Mouse (Mus musculus) stomach, embryonic 16.5 days (tissue): ENCODE data around the gene Pik3c2b. TPM values are rescaled to one million over a fixed set of nuclear protein-coding genes. Genes with fewer than 3 reads are reported as not detected.

Experiments used
- ATAC-seq: fragments of 200-750 bp; cut with Nextera tagmentation; 2 replicates; pipeline ENCODE4 v1.8.0; 2017; ENCODE audit warnings: moderate number of reproducible peaks, moderate TSS enrichment; ENCODE audit not compliant: insufficient read depth, low FRiP score
- H3K27ac ChIP-seq: fragments of 300-500 bp; sonication (generic); 2 replicates; pipeline ENCODE4 v1.5.1; 2014; ENCODE audit warnings: low read length
- H3K27me3 ChIP-seq: fragments of 300-500 bp; sonication (generic); 2 replicates; pipeline ENCODE4 v1.6.1; 2014; ENCODE audit warnings: low read length, control low read depth, mixed read lengths; ENCODE audit not compliant: control insufficient read depth, insufficient read depth
- H3K36me3 ChIP-seq: fragments of 300-500 bp; sonication (generic); 2 replicates; pipeline ENCODE4 v1.6.1; 2014; ENCODE audit warnings: low read length; ENCODE audit not compliant: control insufficient read depth, insufficient read depth
- H3K4me1 ChIP-seq: fragments of 300-500 bp; sonication (generic); 2 replicates; pipeline ENCODE4 v1.6.1; 2014; ENCODE audit warnings: low read length, control low read depth, mixed read lengths; ENCODE audit not compliant: control insufficient read depth, insufficient read depth
- H3K4me2 ChIP-seq: fragments of 300-500 bp; sonication (generic); 2 replicates; pipeline ENCODE4 v1.6.1; 2014; ENCODE audit warnings: low read depth, low read length, mixed read lengths
- H3K4me3 ChIP-seq: fragments of 300-500 bp; sonication (generic); replicated peaks from 2 replicates; pipeline ENCODE4 v1.5.1; 2014; ENCODE audit warnings: mild to moderate bottlenecking, low read length
- H3K9ac ChIP-seq: fragments of 300-500 bp; sonication (generic); 2 replicates; pipeline ENCODE4 v1.6.1; 2014; ENCODE audit warnings: low read length
- H3K9me3 ChIP-seq: fragments of 300-500 bp; sonication (generic); replicated peaks from 2 replicates; pipeline ENCODE4 v1.6.1; 2016; ENCODE audit warnings: low read length, control low read depth; ENCODE audit not compliant: control insufficient read depth
- WGBS: fragments of 180-500 bp; shearing (Covaris S2); extraction: QIAGEN DNeasy Blood & Tissue Kit; methylation state at CpG from one replicate; pipeline ENCODE4 v1.1.7; 2014; 5-methylcytosine and 5-hydroxymethylcytosine counted together
- polyA plus RNA-seq: library from polyadenylated mRNA; unstranded; fragments of >200 nt; fragmentation: Nextera tagmentation; extraction: Ambion mirVana; gene quantifications from 2 replicates; pipeline ENCODE4 v1.2.1, GENCODE M21; 2015

Pik3c2b gene
- polyA plus RNA-seq, 1 experiment from 2014 or later, result 9.3 TPM

DNA sequence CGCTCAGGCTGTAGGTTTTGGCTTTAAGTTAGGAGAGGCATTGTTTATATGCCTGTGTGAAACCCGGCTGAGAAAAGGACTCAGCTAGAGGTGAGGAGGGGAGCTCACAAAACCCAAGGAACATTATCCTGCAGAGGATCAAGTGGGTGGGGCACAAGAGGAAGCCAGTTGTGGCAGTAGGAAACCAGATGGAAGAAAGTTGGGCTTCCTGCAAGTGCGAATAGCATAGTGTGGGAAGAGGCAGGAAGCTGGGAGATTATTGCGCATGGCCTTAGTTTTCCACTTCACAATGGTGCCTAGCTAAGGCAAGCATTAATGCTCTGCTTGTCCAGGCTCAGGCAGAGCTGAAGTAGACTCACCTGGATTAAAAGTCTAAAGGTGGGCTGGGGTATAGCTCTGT, 15.2 kb downstream of the Pik3c2b start:
- 59% methylated on average over 4 of the region's 4 CpGs for WGBS

DNA sequence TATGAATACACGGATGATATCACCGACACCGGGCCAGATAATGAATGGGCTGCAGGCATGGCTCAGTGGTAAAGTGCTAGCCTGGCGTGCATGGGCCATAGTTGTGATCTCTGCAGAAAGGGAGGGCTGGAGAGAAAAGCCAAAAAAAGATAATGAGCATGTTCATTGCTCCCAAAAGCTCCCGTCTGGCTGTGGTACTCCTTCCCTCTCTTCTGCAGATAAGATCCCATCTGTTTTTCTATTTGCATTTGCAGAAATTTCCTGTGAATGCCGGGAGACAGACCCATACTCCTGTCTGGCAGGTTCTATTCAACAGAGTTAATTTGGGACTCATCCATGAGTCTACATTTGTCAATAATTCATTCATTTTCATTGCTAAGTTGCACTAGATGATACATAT, 17.7 kb downstream of the Pik3c2b start:
- no peaks in the 10 kb centered on the region for H3K36me3 ChIP-seq
- no peak overlapping the region for H3K4me2 ChIP-seq
- no peak overlapping the region for H3K4me3 ChIP-seq
- 86% methylated on average over 6 of the region's 6 CpGs for WGBS
- no peaks in the 10 kb centered on the region for H3K27me3 ChIP-seq
- no peak overlapping the region for H3K27ac ChIP-seq
- no peaks in the 10 kb centered on the region for H3K9me3 ChIP-seq
- H3K9ac ChIP-seq, result no peak overlapping the region
- H3K4me1 ChIP-seq, result peaks cover 11% of the 10 kb centered on the region
- ATAC-seq, result no peak

More for the DNA sequence above, 15.2 kb downstream of the Pik3c2b start:
- no peak for ATAC-seq
- Histone ChIP-seq H3K4me2 (no peak overlapping the region), H3K27me3 (no peaks in the 10 kb centered on the region), H3K36me3 (no peaks in the 10 kb centered on the region), H3K9ac (no peak overlapping the region), H3K4me3 (no peak overlapping the region), H3K9me3 (no peaks in the 10 kb centered on the region), H3K4me1 (peaks cover 26% of the 10 kb centered on the region), H3K27ac (no peak overlapping the region)

DNA sequence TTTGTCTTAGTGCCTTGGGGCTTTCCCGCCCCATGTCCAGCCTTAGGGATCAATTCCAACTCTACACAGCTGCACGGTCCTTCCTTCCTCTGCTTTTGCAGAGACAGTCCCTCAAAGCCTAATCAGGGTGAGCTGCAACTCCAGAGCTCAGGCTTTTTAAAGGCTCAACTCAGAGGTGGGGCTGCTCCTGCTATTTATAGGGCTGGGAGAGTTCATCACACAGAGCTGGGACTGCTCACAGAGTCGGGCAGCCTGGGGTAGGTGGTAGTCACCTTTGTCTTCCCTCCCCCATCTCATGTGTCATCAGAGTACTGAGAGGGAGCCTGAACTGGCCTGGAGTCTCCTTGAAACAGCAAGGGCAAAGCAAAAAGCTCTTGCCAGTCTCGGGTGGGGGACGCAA, 22.8 kb downstream of the Pik3c2b start:
- H3K9me3 ChIP-seq, result no peaks in the 10 kb centered on the region
- peaks cover 34% of the 10 kb centered on the region for H3K4me1 ChIP-seq
- no peak; the same call in 1 of the 2 replicates for ATAC-seq
- 50% methylated on average over 5 of the region's 5 CpGs for WGBS
- peak overlapping the region; percentile 84 for H3K27ac ChIP-seq
- H3K4me2 ChIP-seq, result no peak overlapping the region
- peak overlapping the region; percentile 9; the same call in 1 of the 2 replicates for H3K9ac ChIP-seq
- no peak overlapping the region for H3K4me3 ChIP-seq
- H3K36me3 ChIP-seq, result no peaks in the 10 kb centered on the region
- H3K27me3 ChIP-seq, result no peaks in the 10 kb centered on the region

DNA sequence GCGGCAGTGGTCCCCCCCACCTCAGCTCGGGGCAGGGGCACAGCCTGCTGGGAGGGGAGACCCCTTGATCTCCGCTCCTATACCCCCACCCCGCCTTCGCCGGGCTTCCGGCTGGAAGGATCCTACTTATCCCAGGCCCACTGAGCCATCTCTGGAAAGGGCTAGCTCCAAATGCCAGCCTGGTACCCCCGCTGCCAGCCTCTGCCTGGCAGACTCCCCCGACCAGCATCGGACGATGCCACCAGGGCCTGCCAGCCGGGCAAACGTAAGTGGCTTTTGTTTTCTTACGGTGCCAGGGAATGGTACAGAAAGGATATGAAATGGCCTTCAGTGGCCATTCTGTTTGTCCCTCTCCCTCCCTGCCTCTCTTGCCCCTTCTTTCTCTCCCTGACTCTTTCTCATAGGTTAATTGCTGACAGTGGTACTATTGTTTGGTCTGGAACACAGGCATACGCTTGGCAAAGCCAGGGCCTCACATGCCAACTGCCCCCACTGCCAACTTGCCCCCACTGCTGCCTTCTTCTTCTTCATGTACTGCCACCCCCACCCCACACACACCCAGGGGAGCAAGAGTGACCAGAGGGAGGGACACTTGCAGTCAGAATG, 23.3 kb downstream of the Pik3c2b start:
- no peaks in the 10 kb centered on the region for H3K9me3 ChIP-seq
- H3K4me1 ChIP-seq, result peaks cover 34% of the 10 kb centered on the region
- H3K27ac ChIP-seq, result peak overlapping the region; percentile 84
- no peaks in the 10 kb centered on the region for H3K27me3 ChIP-seq
- H3K9ac ChIP-seq, result peak overlapping the region; percentile 9
- no peaks in the 10 kb centered on the region for H3K36me3 ChIP-seq
- no peak for ATAC-seq
- H3K4me2 ChIP-seq, result no peak overlapping the region
- WGBS, result 83% methylated on average over 15 of the region's 15 CpGs
- no peak overlapping the region for H3K4me3 ChIP-seq

DNA sequence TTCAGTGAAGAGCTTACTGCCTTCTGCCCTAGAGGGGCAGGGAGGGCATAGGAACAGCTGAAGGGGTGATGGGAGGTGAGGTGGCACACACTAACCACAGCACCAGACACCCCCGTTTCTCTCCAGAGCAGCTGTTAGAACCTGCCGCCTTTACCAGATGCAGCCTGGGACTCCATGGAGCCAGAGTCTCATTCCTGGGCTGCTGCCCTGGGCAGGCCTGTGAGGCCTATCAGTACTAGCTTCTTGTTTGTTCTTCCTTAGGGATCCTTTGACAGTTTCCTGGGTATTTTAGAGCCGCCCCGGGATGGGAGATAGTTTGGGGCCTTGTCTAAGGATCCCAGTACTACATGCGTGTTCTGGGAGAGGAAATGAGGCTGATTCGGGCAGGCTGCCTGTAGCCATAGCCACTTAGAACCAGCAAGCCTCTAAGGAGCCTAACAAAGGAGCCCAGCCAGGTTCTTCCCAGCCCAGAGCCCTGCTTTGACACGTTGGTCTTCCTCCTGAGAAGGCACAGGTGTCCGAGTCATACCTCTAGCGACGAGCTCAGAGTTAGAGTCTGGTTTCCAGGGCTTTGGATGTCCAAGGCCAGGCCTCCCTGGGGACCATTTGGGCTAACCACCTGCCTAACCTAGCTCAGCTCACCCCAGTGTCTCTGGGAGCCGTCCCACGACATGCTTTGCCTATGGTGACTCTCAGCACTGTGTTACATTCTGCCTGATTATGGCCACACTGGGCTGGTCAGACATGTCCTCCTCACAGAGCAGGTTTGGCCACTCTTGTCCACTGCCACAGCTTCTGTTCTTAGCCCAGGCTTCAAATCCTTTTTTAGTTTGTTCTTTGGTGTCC, 24.0 kb downstream of the Pik3c2b start:
- peak; percentile 30; the same call in 1 of the 2 replicates for ATAC-seq
- Histone ChIP-seq H3K36me3 (no peaks in the 10 kb centered on the region), H3K4me2 (no peak overlapping the region; the same call in 1 of the 2 replicates), H3K27me3 (no peaks in the 10 kb centered on the region), H3K9me3 (no peaks in the 10 kb centered on the region), H3K4me3 (no peak overlapping the region), H3K27ac (peak overlapping the region; percentile 84), H3K4me1 (peaks cover 34% of the 10 kb centered on the region), H3K9ac (peak overlapping the region; percentile 9)
- WGBS, result 60% methylated on average over 12 of the region's 12 CpGs

DNA sequence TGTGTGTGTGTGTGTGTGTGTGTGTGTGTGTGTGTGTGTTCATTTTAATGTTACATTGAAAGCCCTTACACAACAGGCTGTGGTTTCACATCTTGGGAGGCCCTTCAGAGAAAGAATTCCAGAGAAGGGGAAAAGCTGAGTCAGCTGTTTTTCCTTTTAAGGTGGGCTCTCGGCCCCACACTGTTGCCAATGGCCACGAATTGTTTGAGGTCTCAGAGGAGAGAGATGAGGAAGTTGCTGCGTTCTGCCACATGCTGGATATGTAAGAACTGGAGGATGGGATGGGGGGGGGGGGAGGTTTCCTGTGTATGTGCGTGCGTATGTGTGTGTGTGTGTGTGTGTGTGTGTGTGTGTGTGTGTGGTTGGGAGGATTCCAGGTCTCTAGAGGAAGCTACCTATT, 24.7 kb downstream of the Pik3c2b start:
- Histone ChIP-seq H3K4me1 (peaks cover 34% of the 10 kb centered on the region), H3K27ac (peak overlapping the region; percentile 84), H3K27me3 (no peaks in the 10 kb centered on the region), H3K4me3 (no peak overlapping the region), H3K9me3 (no peaks in the 10 kb centered on the region), H3K9ac (0 out of 2 replicates have a peak overlapping the region, but pooled peaks have one; percentile 9), H3K36me3 (no peaks in the 10 kb centered on the region), H3K4me2 (no peak overlapping the region)
- peak; percentile 49; the same call in 1 of the 2 replicates for ATAC-seq
- 36% methylated on average over 5 of the region's 5 CpGs for WGBS

DNA sequence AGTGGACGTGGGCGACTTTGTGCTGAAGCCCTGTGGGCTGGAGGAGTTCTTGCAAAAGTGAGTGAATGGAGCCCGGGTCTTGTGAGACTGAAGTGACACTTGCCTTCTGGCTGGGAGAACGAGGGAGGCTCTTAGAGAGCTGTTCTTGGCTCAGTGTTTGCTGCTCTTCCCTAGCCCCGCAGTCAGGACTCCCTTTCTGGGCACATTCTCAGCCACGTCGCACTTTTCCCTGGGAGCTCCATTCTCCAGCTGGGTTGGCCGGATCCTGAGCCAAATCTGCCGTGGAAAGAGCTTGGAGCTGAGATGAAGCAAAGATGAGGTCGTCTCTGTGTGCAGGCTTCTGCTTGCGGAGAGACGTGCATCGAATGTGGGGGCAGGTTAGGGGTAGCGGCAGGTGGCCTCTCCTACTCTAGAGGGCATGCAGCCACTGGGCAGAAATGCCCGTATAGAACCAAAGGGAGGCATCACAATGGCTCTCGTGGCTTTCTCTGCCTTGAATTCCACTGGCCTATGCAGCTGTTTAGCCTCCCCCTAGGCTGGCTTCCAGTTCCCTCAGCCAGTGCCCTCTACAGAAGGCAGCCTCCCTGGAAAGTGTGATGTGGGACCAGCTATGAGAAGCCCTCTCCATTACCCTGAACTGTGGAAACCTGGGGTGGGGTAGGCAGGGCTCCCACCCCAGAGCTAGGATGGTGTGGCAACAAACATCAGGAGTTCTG, 26.4 kb downstream of the Pik3c2b start:
- no peak for ATAC-seq
- peaks cover 41% of the 10 kb centered on the region for H3K4me1 ChIP-seq
- no peak overlapping the region for H3K9ac ChIP-seq
- WGBS, result 65% methylated on average over 16 of the region's 16 CpGs
- H3K27me3 ChIP-seq, result no peaks in the 10 kb centered on the region
- H3K4me3 ChIP-seq, result no peak overlapping the region
- H3K36me3 ChIP-seq, result no peaks in the 10 kb centered on the region
- peak overlapping the region; percentile 68 for H3K27ac ChIP-seq
- H3K9me3 ChIP-seq, result no peaks in the 10 kb centered on the region
- H3K4me2 ChIP-seq, result no peak overlapping the region

DNA sequence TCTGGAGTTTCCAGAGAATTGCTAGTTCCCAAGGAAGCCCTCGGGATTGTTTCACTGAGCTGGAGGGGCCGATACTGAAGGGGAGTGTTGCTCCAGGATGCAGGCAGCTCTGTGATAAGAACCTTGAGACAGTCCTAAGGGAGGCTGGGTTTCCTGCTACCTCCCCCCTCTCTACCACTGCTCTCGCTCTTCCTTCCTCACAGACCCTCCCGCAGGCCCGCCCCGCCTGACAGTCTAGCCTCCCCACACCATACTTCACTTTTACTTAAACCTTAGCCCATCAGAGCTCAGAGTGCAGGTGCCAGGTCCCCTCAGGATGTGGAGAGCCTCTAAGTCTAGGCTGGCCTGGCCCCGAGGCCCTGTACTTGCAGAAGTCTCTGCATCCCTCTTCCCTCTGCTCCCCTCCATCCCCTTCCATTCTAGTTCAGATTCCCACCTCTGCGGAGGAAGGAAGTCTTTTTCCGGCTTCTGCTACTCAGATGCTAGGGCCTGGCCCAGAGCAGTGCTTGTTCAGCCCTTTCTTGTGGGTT, 27.9 kb downstream of the Pik3c2b start:
- no peak overlapping the region for H3K4me2 ChIP-seq

More for the DNA sequence above, 27.9 kb downstream of the Pik3c2b start:
- WGBS, result 56% methylated on average over 9 of the region's 9 CpGs
- peaks cover 47% of the 10 kb centered on the region for H3K4me1 ChIP-seq
- H3K36me3 ChIP-seq, result no peaks in the 10 kb centered on the region
- no peaks in the 10 kb centered on the region for H3K27me3 ChIP-seq
- no peak for ATAC-seq
- H3K4me3 ChIP-seq, result no peak overlapping the region
- peak overlapping the region; percentile 28 for H3K27ac ChIP-seq
- no peak overlapping the region for H3K9ac ChIP-seq
- H3K9me3 ChIP-seq, result no peaks in the 10 kb centered on the region
